Mouse (Mus musculus): ENCODE measurements around the gene Auts2. TPM values are rescaled to one million over a fixed set of nuclear protein-coding genes. Genes with fewer than 3 reads are reported as not detected.
"Not testable (repeated sequence)": the region's sequence is repeated elsewhere in the genome, so short reads cannot be mapped to it uniquely, and the experiment has no call there.

Gene Auts2
- total RNA-seq (2021), result 10 to 100 TPM; 33.6 to 40.6 TPM
- long read RNA-seq, experiment 1, partial matches to known transcripts, result 1 of 8 reads
- long read RNA-seq, experiment 1, other reads (novel, unspliced or antisense), result 7 of 8 reads
- long read RNA-seq, experiment 2, partial matches to known transcripts, result 0 of 1 reads
- long read RNA-seq, experiment 2, other reads (novel, unspliced or antisense), result 1 of 1 reads

DNA sequence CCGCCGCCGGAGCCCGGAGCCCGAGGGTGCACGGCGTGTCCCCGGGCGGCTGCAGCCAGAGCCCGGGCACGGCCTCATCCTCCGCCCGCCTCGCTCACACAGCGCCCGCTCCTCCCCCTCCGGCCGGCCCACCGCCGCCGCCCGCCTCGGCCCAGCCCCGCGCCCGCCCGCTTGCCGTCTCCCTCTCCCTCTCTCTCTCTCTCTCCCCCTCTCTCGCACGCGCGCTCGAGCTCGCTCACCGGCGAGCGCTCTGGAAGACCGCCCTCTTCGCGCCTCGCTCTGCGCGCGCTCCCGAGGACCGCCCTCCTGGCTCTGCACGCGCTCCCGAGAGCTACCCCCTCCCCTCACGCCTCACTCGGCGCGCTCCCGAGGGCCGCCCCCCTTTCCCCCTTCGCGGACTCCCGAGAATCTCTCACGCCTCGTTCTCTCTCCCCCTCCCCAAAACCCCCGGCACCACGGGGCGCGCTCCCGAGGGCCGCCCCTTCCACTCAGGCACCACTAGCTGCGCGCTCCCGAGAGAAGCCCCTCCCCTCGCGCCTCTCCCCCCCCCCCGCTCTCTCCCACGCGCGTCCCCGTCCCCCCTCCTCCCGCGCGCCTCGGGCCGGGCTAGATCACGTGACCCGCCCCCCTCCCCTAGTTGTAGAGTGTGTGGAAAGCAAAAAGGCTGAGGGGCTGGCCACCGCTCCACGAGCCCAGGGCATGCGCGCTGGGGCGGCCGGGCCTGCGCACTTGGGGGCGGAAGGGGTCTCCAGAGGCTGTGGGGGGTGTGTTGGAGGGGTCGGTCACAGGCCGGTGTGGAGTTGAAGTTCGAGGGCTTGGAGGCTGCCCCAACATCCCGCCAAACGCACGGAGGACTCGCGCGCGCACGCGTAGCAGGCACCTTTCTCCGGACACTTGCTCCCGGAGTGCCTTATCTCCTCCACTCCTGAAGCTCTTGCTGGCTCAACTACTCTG lies at the start of gene Auts2:
Gene Auts2, minus strand, starts transcription at position 227 of the 954 bp plus-strand sequence.
- peak; percentile 94 to 96 for DNase-seq

GRCm38 (mm10) chr5:132591721-132592695 lies 48.9 kb upstream of the Auts2 start:
- DNase-seq, result no peak

- DNase-seq, result no peak
Measured at GRCm38 (mm10) chr5:132579774-132580173, 36.6 kb upstream of the Auts2 start.

DNA sequence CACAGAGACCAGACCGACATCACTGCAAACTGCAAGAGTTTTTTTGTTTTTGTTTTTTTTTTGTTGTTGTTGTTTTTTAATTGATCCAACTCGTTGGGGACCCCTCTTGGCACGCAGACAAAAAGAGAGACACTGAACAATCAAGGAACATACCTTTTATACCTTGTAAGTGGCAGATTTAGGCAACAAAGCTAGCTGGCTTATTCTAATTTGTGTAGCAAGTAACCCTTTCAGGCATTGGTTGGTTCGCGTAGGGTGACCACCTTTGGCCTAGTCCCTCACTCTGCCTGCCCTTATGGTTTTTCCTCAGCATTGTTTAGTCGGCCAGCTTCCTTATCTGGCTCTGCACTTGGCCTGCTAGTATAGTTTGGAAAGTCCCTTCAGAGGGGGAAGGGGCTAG lies 17.6 kb upstream of the Auts2 start:
- DNase-seq, result not testable (repeated sequence)

- DNase-seq, result peak; percentile 5 to 43
Measured at GRCm38 (mm10) chr5:132545761-132546160, 2.6 kb upstream of the Auts2 start.

DNA sequence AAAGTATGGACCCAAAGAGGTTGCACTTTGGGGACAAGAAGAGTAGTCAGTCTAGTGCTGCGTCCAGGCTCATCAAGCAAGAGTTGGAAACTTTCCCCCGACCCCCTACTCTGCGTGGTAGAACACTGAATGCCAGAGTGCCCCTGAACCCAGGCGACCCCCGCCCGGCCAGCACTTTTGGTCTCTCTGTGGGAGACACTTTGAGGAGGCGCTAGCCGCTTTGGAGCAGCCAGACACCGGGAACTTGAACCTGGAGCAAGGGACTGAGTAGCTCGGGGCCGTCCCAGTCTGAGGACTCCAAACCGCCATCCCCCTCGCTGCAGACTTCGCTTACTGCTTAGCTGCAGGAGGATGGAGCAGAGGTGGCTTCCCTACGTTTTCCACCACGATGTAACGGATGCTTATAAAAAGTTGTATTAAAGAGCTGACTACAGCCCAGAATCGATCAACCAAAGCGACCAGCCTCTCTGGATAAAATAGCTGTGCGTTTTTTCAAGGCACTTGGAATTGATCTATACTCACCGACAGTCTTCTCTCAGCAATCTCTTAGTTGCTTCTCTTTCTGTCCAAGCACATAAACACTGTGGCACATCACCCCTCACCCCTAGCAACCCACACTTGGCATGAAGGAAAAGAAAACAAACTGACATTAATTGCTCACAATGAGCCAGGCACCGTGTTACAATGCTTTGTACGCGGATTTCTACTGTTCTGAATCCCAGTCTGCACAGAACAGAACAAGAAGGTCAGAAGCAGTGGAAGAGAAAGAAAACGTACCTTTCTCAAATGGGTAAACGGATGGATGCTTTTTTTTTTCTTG lies 1.2 kb upstream of the Auts2 start:
- peak; percentile 25 to 55 for DNase-seq

DNA sequence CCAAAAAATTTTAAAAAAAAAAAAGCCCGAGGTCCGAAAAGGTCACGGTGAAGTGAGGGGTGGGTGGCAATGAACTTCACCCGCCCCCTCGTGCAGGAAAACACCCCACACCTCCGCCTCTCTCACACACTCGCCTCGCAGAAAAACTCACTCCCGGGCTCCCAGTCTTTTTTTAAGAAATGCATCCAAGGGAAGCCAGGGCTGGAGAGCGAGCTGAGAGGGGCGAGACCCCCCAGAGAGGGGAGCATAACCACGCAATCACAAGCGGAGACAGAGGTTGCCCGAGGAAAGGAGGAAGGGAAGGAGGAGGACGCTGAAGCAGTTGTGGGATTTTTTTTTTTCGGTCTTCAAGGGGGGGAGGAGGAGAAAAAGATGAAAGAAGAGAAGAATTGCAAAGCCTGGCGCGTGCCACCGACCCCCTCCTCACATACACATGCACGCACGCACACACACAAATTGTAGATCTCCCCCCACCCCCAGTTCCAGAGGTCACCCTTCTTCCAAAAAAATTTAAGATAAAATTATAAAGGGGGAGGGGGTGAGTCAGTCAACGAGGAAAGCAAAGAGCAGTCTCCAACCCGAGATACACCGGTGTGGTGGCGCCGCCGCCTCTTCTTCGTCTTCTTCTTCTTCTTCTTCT lies 643 bp downstream of the Auts2 start:
- peak in 1 of 2 experiments; percentile 27 for DNase-seq

DNA sequence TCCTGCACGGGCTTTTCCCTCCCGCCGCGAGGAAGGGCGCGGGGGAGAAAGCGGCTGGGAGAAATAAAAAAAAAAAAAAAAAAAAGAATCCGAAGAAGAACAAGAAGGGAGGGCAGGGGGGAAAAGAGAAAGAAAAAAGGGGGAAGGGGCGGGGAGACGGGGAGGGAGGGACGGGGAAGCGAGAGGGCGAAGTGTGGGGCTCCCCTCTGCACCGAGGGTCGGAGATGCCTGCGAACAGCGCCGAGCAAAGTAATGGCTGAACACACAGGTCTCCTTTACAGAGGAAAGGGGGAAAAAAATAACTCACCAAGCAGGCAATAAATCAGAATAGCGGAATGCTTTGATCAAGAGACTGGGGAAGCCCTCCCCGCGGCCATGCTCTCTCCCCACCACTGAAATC lies 1.2 kb downstream of the Auts2 start:
- DNase-seq, result peak; percentile 42 to 51

DNA sequence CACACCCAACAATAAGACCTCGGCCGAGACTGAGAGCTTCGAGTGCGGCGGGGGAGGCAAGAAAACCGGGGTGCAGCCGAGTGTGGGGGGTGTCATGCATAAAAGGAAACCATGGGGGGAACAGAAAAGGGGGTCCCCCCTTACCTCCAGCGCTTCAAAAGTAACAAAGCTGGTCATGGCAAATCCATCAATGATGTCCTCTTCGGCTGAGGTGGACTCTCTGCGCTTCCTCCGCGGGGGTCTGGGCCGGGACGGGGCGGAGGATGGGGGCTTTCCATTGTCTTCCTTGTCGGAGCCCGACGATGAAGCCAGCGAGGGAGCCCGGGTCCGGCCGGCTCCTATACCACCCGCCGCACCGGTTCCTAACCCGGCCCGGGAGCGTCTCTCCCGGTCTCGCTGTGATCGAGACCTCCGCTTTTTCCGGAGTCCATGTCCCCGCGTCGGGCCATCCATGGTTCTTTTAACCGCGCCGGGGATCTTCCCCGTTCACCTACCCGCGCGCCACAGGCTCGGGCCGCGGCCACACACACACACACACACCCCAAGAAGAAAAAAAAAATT lies 1.7 kb downstream of the Auts2 start:
- peak; percentile 36 to 58 for DNase-seq

- DNase-seq, result peak in 1 of 2 experiments; percentile 22
Measured at GRCm38 (mm10) chr5:132540841-132541311, 2.3 kb downstream of the Auts2 start.

DNA sequence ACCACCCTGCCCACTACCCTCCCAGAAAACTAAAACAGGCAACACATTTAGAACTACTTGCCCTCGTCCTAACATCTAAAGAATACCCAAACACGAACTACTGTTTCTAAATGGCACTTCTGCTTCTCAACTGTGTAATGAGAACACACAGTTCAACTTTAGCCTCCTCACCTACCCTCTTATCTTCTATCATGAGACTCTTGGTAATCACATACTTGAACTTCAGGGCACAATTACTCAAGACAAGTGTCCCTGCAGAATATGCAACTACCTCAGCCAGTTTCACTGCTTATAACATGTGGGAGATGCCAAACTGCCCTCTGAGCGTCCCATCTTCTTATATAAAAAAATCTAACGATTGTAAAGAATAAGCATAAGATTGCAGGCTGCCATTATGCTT lies 5.7 kb downstream of the Auts2 start:
- DNase-seq, result no peak

DNA sequence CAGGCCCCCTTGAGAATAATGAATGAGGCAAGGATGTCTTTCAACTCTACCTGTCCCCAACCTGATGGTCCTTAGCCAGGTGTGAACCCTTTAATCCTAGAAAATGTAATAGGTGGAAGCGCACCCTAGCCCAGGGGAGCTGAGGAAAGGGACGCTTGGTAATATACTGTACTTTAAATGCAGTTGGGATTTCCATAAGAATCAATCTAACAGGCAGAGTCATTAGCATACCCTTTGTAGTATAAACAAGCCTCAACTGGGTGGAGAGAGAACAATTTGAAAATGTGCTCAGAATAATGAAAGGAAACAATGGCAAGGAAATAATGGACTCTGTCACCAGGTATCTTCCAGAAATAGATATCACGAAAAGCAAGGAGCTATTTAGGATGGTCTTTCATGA lies 16.7 kb downstream of the Auts2 start:
- no peak for DNase-seq

- no peak for DNase-seq
Measured at GRCm38 (mm10) chr5:132521358-132521873, 21.7 kb downstream of the Auts2 start.

- no peak for DNase-seq
Measured at GRCm38 (mm10) chr5:132517879-132518278, 25.3 kb downstream of the Auts2 start.

DNA sequence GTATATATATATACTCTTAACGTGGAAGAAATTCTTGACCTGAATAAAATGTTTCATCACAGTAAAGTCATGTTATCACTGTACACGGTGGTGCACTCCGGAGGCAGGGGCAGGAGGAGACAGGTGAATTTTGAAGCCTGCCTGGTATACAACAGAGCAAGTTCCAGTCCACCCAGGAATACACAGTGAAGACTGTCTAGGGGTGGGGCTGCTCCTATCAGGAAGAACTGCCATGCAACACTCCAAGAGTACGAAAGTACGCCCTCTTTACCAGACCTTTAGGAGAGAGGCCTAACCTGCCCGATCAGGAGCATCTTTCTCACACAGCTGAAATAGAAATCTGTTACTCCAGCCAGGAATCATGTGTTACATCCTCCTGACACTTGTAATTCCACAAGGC lies 28.6 kb downstream of the Auts2 start:
- DNase-seq, result no peak

DNA sequence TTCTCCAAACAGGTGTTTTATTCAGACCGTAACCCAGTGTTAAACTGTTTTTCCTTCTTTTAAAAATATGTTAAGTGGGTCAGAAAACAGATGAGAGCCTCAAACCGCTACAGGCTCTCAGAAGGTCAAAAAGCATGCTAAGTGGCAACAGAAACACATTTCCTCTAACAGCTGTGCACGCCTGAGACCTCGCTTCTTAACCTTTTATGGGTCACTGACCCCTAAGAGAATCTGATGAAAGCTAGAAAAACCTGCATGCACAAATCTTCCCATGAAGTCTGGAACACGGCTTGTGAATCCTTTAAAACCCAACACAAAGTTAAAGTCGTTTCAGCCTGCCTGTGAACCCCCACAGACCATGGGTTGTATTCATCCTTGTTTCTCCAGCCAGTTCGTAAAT lies 29.9 kb downstream of the Auts2 start:
- no peak for DNase-seq

- DNase-seq, result peak; percentile 53 to 57
Measured at GRCm38 (mm10) chr5:132509464-132509885, 33.7 kb downstream of the Auts2 start.

DNA sequence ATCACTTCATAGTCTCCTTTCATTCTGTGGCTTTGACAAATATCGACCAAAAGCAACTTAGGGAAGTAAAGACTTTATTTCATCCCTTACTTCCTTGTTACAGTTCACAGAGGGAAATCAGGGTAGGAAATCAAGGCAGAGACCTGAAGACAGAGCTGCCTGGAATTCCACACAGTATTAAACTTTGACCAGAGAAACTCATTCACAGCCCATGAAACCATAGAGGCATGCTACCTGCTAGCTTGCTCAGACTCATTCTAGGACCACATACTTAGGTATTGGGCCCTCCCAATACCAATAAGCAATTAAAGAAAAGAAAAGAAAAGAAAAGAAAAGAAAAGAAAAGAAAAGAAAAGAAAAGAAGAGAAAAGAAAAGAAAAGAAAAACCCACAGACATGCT lies 38.3 kb downstream of the Auts2 start:
- no peak for DNase-seq

- DNase-seq, result no peak
Measured at GRCm38 (mm10) chr5:132503431-132503830, 39.7 kb downstream of the Auts2 start.

GRCm38 (mm10) chr5:132502036-132502435 lies 41.1 kb downstream of the Auts2 start:
- no peak for DNase-seq
